Mouse (Mus musculus): ENCODE data around the gene Rpl10-ps3. TPM values are rescaled to one million over a fixed set of nuclear protein-coding genes. Genes with fewer than 3 reads are reported as not detected.
A peak's percentile ranks its signal among the peaks of the same experiment; 100 is the strongest.

The Rpl10-ps3 gene
- polyA plus RNA-seq, 1 experiment from 2014 or later, result 308 TPM

DNA sequence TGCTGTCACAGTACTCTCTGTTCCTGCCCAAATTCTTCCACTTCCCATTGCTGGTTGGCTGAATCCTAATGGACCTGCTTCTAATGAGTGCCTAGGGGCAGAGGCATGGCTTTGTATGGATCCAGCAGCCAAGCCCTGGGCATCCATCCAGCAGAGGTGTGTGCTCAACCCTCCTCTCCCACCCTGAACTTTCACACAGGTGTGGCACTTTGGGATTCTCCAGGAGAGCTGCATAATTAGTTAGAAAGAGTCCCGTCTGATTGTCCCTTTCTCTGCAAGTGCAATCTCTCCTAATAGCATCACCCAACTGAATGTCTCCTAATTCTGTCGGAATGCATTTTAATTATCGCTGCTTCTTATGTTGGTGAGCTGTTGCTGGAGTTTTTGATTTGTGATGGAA, 4.4 kb upstream of the Rpl10-ps3 start:
- ATAC-seq (ENCODE audit: low FRiP score, low read depth), result no peak
- no peaks in the 10 kb centered on the region for H3K36me3 ChIP-seq
- no peaks in the 10 kb centered on the region; the same call in 1 of the 2 replicates for H3K9me3 ChIP-seq
- H3K4me2 ChIP-seq (replicated peaks), result no peak overlapping the region
- H3K27me3 ChIP-seq, result no peaks in the 10 kb centered on the region
- H3K4me1 ChIP-seq, result no peaks in the 10 kb centered on the region
- no peak overlapping the region for H3K27ac ChIP-seq
- no peak overlapping the region for H3K9ac ChIP-seq
- WGBS, result 62% methylated on average over 3 of the region's 3 CpGs
- no peak overlapping the region for H3K4me3 ChIP-seq

DNA sequence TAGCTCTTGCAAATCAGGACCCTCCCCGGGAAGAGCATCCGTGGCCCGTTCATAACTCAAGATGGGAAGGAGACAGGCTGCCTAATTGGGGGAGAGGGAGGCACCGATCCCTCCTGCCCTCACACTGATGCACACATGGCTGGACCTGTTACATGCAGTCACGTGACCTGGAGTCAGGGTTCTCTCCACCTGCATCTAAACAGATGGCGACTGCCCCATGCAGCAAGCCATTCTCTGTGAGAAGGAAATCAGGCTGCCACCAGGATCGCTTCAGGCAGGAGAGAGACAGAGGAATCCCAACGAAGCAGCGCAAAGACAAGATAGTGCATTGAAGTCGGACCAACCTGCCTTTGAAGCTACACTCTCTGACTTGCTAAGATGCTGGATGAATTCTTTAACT, 3.5 kb upstream of the Rpl10-ps3 start:
- no peaks in the 10 kb centered on the region for H3K4me1 ChIP-seq
- no peak overlapping the region for H3K4me3 ChIP-seq
- no peaks in the 10 kb centered on the region for H3K27me3 ChIP-seq
- no peak for ATAC-seq (ENCODE audit: low FRiP score, low read depth)
- H3K9ac ChIP-seq, result no peak overlapping the region
- no peaks in the 10 kb centered on the region for H3K36me3 ChIP-seq
- H3K27ac ChIP-seq, result no peak overlapping the region
- 80% methylated on average over 10 of the region's 10 CpGs for WGBS
- H3K9me3 ChIP-seq, result no peaks in the 10 kb centered on the region; the same call in 1 of the 2 replicates
- no peak overlapping the region for H3K4me2 ChIP-seq (replicated peaks)

DNA sequence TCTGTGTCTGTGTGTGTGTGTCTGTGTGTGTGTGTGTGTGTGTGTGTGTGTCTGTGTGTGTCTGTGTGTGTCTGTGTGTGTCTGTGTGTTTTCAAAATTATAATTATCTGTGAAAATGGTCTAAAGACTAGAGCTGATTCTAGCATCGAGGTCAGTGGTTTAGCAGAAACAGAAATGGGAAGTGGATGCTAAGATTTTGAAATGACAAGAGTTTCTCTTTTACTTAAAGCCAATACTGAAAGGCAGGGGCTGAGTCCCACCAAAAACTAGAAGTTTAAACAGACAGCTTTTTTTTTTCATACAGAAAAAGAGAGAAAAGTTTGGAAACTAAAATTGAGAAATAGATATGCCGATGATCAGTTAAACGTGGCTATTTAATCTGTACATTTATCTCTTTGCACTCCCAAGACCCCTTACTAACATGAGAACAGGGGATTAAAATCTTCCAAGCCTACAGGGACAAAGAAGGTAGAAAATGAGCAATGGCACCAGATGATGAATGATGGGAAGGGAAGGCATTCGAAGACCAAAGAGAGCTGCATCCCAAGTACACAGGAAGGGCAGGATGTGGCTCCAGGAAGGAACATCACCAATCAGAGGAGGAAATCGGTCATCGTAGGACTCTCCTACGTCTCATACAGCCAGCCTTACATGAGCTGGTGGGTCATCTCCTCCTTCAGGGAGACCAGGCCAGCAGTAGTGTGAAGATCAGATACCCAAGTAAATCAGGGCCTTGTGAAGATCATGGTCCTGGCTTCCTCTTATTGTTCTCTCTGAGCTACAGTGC, 9.0 kb downstream of the Rpl10-ps3 start:
- no peak overlapping the region for H3K4me3 ChIP-seq
- no peak overlapping the region for H3K27ac ChIP-seq
- no peak overlapping the region for H3K9ac ChIP-seq
- no peak overlapping the region for H3K4me2 ChIP-seq (replicated peaks)
- H3K27me3 ChIP-seq, result no peaks in the 10 kb centered on the region
- H3K9me3 ChIP-seq, result no peaks in the 10 kb centered on the region
- no peaks in the 10 kb centered on the region for H3K36me3 ChIP-seq
- WGBS, result 84% methylated on average over 7 of the region's 7 CpGs
- peaks cover 5% of the 10 kb centered on the region for H3K4me1 ChIP-seq
- no peak for ATAC-seq (ENCODE audit: low FRiP score, low read depth)

DNA sequence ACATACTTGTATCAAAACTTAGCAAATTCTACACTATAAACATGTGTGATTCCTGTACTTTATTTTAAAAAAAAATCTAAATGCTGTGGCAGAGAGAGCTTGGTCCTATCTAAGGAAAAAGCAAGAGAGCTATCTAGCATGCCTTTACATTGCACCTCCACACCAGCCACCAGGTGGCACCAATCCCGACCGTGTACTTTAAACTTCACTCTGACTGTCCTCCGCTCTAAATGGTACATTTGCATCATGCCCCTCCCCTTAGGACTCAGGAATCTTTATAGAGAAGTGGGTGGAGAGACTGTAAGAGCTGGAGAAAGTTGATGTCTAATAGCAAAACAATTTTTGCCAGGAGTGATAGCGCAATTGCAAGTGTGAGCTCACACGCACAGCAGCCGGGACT, 11.4 kb downstream of the Rpl10-ps3 start:
- Histone ChIP-seq H3K9ac (no peak overlapping the region), H3K27me3 (no peaks in the 10 kb centered on the region), H3K4me3 (no peak overlapping the region), H3K4me2 (replicated peaks) (peak overlapping the region; percentile 31), H3K27ac (no peak overlapping the region), H3K4me1 (peaks cover 5% of the 10 kb centered on the region), H3K9me3 (no peaks in the 10 kb centered on the region), H3K36me3 (no peaks in the 10 kb centered on the region)
- WGBS, result 34% methylated on average over 6 of the region's 6 CpGs
- no peak; the same call in 1 of the 2 replicates for ATAC-seq (ENCODE audit: low FRiP score, low read depth)

DNA sequence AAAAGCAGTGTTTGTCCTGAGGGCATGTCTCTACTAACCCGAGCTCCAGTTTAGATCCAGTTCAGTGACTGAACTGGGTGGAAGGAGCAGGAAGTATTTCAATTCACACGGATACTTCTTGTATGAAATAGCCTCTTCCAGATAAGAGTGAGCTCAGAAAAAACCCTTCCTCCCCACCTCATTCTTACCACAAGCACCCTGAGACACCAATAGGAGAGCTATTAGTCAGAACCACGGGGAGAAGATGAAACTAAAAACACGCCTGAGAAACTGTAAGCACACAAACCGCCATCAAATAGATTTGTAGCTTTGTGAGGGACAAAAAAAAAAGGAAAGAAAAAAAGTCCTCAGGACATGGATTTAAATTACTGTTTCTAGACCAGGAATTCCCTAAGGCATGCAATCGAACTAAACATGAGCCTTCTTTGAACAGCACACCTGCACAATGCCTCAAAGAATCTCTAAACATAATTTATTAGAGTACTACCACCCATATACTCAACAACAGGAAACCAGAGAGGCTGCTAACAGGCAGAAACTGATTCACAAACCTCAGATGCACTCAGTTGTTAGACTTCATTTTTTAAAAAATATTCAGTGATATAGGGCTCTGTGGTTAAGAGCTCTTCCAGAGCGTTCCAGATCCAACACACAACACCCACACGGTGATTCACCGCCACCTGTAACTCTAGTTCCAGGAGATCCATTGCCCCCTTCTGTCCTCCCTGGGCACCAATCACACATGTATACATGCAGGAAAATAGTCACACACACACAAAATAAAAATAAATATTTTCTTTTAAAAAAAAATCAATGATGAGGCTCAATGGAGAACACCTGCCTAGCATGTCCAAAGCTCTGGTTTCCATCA, 20.2 kb downstream of the Rpl10-ps3 start:
- no peak overlapping the region for H3K9ac ChIP-seq
- no peak overlapping the region for H3K4me3 ChIP-seq
- H3K27ac ChIP-seq, result no peak overlapping the region
- no peak overlapping the region for H3K4me2 ChIP-seq (replicated peaks)
- H3K27me3 ChIP-seq, result no peaks in the 10 kb centered on the region
- ATAC-seq (ENCODE audit: low FRiP score, low read depth), result no peak
- no peaks in the 10 kb centered on the region for H3K36me3 ChIP-seq
- H3K9me3 ChIP-seq, result 0 out of 2 replicates have a peak, but pooled peaks cover 7% of the 10 kb centered on the region
- no peaks in the 10 kb centered on the region for H3K4me1 ChIP-seq
- WGBS, result 75% methylated on average over 9 of the region's 9 CpGs

DNA sequence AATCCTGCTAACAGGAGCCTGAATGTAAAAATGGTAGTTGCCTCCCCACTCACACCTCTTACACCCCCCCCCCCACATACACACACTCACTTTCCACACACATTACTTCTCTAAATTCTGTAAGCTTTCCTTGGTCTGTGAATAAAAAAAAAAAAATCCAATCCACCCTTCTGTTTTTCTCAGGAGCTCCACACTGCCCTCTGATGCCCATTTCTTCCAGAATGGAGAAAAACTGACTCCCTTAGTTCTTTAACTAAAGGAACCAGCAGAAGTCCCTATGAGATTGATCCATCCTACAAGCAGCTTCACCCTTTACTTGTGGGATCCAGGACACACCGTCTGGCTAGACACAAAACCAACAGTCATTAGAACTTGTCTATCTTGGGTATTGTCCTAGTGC, 24.0 kb downstream of the Rpl10-ps3 start:
- ATAC-seq (ENCODE audit: low FRiP score, low read depth), result no peak
- Histone ChIP-seq H3K4me1 (no peaks in the 10 kb centered on the region), H3K4me2 (replicated peaks) (no peak overlapping the region), H3K36me3 (no peaks in the 10 kb centered on the region), H3K9ac (no peak overlapping the region), H3K4me3 (no peak overlapping the region), H3K27me3 (no peaks in the 10 kb centered on the region), H3K27ac (no peak overlapping the region), H3K9me3 (0 out of 2 replicates have a peak, but pooled peaks cover 5% of the 10 kb centered on the region)
- 66% methylated on average over 1 of the region's 1 CpGs for WGBS

DNA sequence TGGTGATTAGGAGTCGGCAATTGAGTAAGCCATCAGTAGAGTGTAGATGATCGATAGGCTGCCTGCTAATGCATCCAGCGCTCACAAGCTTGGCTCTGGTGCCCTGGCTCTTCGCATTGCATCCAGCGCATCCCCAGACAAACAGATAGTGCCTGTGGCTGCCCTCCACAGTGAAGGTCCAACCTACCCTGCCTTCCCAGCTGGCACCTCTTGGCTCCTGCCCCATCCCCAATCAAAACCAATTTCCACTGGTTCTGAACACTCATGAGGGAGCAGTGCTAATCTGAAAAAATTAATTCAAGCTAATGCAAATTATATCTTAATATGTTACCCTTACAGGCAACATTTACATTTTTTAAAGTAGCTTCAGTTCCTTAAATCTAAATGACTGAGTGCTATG, 25.3 kb downstream of the Rpl10-ps3 start:
- Histone ChIP-seq H3K4me2 (replicated peaks) (no peak overlapping the region), H3K4me3 (no peak overlapping the region), H3K36me3 (no peaks in the 10 kb centered on the region), H3K4me1 (no peaks in the 10 kb centered on the region), H3K27me3 (no peaks in the 10 kb centered on the region), H3K9me3 (no peaks in the 10 kb centered on the region), H3K27ac (no peak overlapping the region), H3K9ac (no peak overlapping the region)
- WGBS, result 95% methylated on average over 5 of the region's 5 CpGs
- ATAC-seq (ENCODE audit: low FRiP score, low read depth), result no peak

DNA sequence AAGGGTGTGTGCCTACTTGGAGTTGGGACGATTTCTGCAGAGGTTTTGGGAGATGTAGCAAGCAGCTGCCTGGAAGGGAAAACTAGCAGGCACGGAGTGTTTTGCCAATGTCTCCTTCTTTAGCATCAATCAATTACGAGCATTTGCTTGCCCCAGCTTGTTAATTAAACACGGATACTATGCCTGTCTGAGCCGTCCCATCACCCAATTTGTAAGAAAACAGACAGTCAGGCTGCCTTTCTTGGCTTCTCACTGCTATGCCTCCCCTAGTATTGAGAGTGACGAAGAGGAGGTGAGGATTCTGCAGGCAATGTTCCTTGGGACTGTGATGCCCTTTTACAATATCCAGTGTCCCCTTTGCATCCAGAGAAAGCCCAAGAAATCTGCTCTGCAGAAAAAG, 27.5 kb downstream of the Rpl10-ps3 start:
- Histone ChIP-seq H3K4me1 (no peaks in the 10 kb centered on the region), H3K27ac (no peak overlapping the region), H3K4me2 (replicated peaks) (no peak overlapping the region), H3K27me3 (no peaks in the 10 kb centered on the region), H3K9ac (no peak overlapping the region), H3K9me3 (no peaks in the 10 kb centered on the region), H3K4me3 (no peak overlapping the region), H3K36me3 (no peaks in the 10 kb centered on the region)
- no peak for ATAC-seq (ENCODE audit: low FRiP score, low read depth)
- 47% methylated on average over 6 of the region's 6 CpGs for WGBS

DNA sequence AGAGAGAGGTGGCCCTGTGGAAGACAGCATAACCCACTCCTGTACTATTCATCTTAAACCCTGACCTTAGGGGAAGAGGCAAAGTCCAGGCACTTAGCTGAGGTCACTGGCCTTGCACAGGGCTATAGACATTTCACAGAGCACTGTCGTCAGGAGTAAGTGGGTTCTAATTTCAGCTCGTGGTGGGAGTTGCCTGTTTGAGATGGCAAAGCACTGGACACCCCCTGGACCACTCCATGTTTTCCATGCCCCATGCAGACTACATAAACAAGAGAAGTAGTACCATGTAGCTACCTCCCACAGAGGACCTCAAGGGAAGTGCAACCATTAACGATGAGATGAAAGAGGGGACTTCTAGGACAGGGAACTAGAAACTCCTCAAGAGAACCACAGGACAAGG, 29.1 kb downstream of the Rpl10-ps3 start:
- Histone ChIP-seq H3K4me2 (replicated peaks) (no peak overlapping the region), H3K27me3 (no peaks in the 10 kb centered on the region), H3K9ac (no peak overlapping the region), H3K9me3 (no peaks in the 10 kb centered on the region), H3K27ac (no peak overlapping the region), H3K4me3 (no peak overlapping the region), H3K36me3 (no peaks in the 10 kb centered on the region), H3K4me1 (no peaks in the 10 kb centered on the region)
- WGBS, result 16% methylated on average over 3 of the region's 3 CpGs
- ATAC-seq (ENCODE audit: low FRiP score, low read depth), result no peak

DNA sequence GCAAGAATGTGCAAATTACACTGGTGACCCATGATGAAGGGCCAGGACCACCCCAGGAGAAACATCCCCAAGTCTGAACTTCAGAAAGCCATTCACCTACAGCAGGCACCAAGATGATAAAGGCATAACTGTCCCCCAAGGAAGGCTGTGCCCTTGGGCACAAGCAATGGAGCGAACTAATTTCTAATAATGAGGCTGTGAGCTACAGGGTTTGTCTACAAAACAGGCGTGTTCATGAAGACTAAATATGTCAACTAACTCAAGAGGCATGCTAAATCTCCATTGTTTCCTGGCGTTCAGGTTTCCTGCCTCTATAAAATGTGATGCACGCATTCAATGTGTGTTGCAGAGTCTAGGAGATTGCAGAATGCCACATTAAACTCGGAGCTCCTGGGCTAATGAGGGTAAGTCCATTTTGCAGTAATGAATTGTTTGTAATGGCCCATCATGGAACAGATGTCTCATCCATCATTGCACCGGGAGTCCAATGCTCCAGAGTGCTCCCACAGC, 33.7 kb downstream of the Rpl10-ps3 start:
- no peak for ATAC-seq (ENCODE audit: low FRiP score, low read depth)
- Histone ChIP-seq H3K36me3 (no peaks in the 10 kb centered on the region), H3K9me3 (no peaks in the 10 kb centered on the region), H3K9ac (no peak overlapping the region), H3K4me1 (peaks cover 3% of the 10 kb centered on the region), H3K4me2 (replicated peaks) (no peak overlapping the region), H3K27ac (no peak overlapping the region), H3K4me3 (no peak overlapping the region), H3K27me3 (no peaks in the 10 kb centered on the region)
- 50% methylated on average over 6 of the region's 6 CpGs for WGBS

DNA sequence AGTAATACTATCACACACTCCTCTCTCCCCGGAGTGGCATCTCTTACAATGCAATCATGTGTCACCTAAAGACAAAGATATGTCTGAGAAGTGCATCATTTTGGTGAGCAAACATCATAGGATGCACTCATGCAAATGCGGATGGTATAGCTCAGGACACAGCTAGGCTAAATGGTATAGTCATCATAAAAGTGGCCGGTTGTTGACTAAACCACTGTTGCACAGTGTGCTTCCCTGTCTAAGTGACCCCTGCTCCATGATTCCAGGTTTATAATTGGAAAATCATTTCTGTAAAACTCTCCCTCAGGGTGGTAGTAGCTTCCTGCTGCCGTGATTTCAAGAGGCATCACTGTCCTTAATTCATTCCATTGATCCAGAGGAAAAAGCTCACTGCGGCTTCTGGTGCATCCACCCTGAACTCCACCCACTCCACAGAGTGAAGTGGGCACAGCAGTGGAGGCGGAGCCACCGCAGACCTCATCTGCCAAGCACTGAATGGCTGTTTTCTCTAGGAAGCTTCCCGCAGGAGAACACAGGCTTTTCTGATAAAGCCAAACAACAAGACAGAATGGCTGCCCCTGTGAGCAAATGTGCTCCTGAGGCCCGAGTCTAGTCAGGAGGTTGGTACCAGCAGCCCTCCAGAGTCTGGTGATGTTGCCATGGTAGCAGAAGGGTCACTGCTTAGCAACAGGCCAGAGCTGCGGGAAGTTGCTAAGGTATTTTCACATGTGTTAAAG, 38.9 kb downstream of the Rpl10-ps3 start:
- Histone ChIP-seq H3K27ac (no peak overlapping the region), H3K36me3 (no peaks in the 10 kb centered on the region), H3K27me3 (no peaks in the 10 kb centered on the region), H3K4me3 (no peak overlapping the region), H3K4me2 (replicated peaks) (no peak overlapping the region), H3K9ac (no peak overlapping the region), H3K9me3 (no peaks in the 10 kb centered on the region), H3K4me1 (peaks cover 7% of the 10 kb centered on the region)
- WGBS, result 63% methylated on average over 10 of the region's 10 CpGs
- ATAC-seq (ENCODE audit: low FRiP score, low read depth), result no peak

DNA sequence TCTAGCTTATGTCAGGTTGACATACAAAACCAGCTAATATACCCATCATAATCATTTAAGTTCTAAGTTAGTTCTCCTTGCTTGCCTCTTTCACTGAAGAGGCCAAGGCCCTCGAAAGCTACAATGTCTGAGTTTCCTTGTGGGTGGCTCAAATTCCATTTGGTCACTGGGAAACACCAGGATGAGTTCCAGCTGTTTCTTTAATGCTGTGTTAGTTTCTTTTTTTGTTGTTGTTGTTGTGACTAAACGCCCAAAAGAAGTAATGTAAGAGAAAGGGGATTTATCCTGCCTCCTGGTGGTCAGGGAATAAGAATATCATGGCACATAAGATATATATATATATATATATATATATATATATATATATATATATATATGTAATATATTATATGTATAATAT, 39.7 kb downstream of the Rpl10-ps3 start:
- Histone ChIP-seq H3K36me3 (no peaks in the 10 kb centered on the region), H3K4me2 (replicated peaks) (no peak overlapping the region)
- 53% methylated on average over 2 of the region's 2 CpGs for WGBS

More for the DNA sequence above, 39.7 kb downstream of the Rpl10-ps3 start:
- Histone ChIP-seq H3K27me3 (no peaks in the 10 kb centered on the region), H3K4me3 (no peak overlapping the region), H3K9me3 (no peaks in the 10 kb centered on the region), H3K27ac (no peak overlapping the region), H3K9ac (no peak overlapping the region), H3K4me1 (peaks cover 7% of the 10 kb centered on the region)
- ATAC-seq (ENCODE audit: low FRiP score, low read depth), result no peak
